Mouse (Mus musculus) G1E-ER4 (cell line): Measurements from ENCODE around the gene Thy1. TPM values are rescaled to one million over a fixed set of nuclear protein-coding genes. Genes with fewer than 3 reads are reported as not detected.

Experiments
- GATA1 ChIP-seq: IDR thresholded peaks from one replicate; pipeline ENCODE4 v1.8.0; 2012; ENCODE audit warnings: low read length, inconsistent platforms
- polyA plus RNA-seq: library from polyadenylated mRNA; stranded (reverse); fragments of >175 nt; gene quantifications from 2 replicates; pipeline ENCODE4 v1.2.3, GENCODE M21; 2012

Gene Thy1
- polyA plus RNA-seq, 1 experiment: not detected

- no peak for TF ChIP-seq GATA1
These were observed 39.1 kb downstream of the Thy1 start for GRCm38 (mm10) chr9:44082266-44082665.

GRCm38 (mm10) chr9:44083392-44084121, 40.4 kb downstream of the Thy1 start:
- no peak for TF ChIP-seq GATA1

- TF ChIP-seq GATA1: no peak
These were observed 41.1 kb downstream of the Thy1 start for GRCm38 (mm10) chr9:44084236-44084635.

GRCm38 (mm10) chr9:44084659-44085229, 41.6 kb downstream of the Thy1 start:
- no peak for TF ChIP-seq GATA1

- TF ChIP-seq GATA1: no peak
These were observed 42.1 kb downstream of the Thy1 start for GRCm38 (mm10) chr9:44085276-44085675.

- no peak for TF ChIP-seq GATA1
These were observed 42.8 kb downstream of the Thy1 start for GRCm38 (mm10) chr9:44085741-44086665.

GRCm38 (mm10) chr9:44086960-44087359, 43.8 kb downstream of the Thy1 start:
- no peak for TF ChIP-seq GATA1

- TF ChIP-seq GATA1: no peak
These were observed 44.7 kb downstream of the Thy1 start for GRCm38 (mm10) chr9:44087761-44088455.

- no peak for TF ChIP-seq GATA1
These were observed 45.9 kb downstream of the Thy1 start for GRCm38 (mm10) chr9:44088877-44089608.

- TF ChIP-seq GATA1: no peak
These were observed 50.7 kb downstream of the Thy1 start for GRCm38 (mm10) chr9:44093612-44094503.

- no peak for TF ChIP-seq GATA1
These were observed 51.6 kb downstream of the Thy1 start for GRCm38 (mm10) chr9:44094737-44095136.

GRCm38 (mm10) chr9:44095781-44096180, 52.6 kb downstream of the Thy1 start:
- TF ChIP-seq GATA1: no peak

- no peak for TF ChIP-seq GATA1
These were observed 53.4 kb downstream of the Thy1 start for GRCm38 (mm10) chr9:44096536-44096935.

Other genes with a start within 250 kb of the Thy1 start
- 1.3 and 1.7 TPM in 2 replicates for gene Usp2, start 23.6 kb downstream of the Thy1 start, polyA plus RNA-seq
- gene Mfrp, start 58.3 kb downstream of the Thy1 start, polyA plus RNA-seq: not detected in 2 replicates
- gene C1qtnf5, start 63.9 kb downstream of the Thy1 start, polyA plus RNA-seq: not detected in 2 replicates
- not detected in 2 replicates for gene Gm49380, start 70.1 kb downstream of the Thy1 start, polyA plus RNA-seq
- gene Rnf26, start 70.1 kb downstream of the Thy1 start, polyA plus RNA-seq: 36.9 and 44.7 TPM in 2 replicates
- not detected in 2 replicates for gene Mcam, start 91.1 kb downstream of the Thy1 start, polyA plus RNA-seq
- 15.4 and 18.5 TPM in 2 replicates for gene Cbl, start 190.7 kb downstream of the Thy1 start, polyA plus RNA-seq
- gene Ccdc153, start 197.3 kb downstream of the Thy1 start, polyA plus RNA-seq: not detected in 2 replicates
- not detected in 2 replicates for gene Pdzd3, start 208.1 kb downstream of the Thy1 start, polyA plus RNA-seq
- 0.02 TPM in 1 of 2 replicates, not detected in the other for gene Nlrx1, start 225.2 kb downstream of the Thy1 start, polyA plus RNA-seq
- 15.6 and 18.4 TPM in 2 replicates for gene Abcg4, start 245.2 kb downstream of the Thy1 start, polyA plus RNA-seq